Mouse (Mus musculus): ENCODE measurements around the gene AY074887.

- TF ChIP-seq POLR2A (IDR thresholded peaks at IDR 0.05; ENCODE audit: insufficient read depth, low read length) (no peak), EP300 (IDR thresholded peaks at IDR 0.05; ENCODE audit: insufficient read depth, low read depth, low read length) (no peak)
Observed at GRCm38 (mm10) chr9:54930741-54931140, 20.1 kb downstream of the AY074887 start.

All from ES-Bruce4 (cell line).